Mouse (Mus musculus): Measurements from ENCODE around the gene Tas2r108.
A peak's percentile ranks its signal among the peaks of the same experiment; 100 is the strongest.

Tas2r108 gene

GRCm38 (mm10) chr6:40493229-40493628, at the start of gene Tas2r108:
Gene Tas2r108 (plus strand): TSS chr6:40493529.
- no peak for DNase-seq (ENCODE audit: low spot score in 2 of 2)

- no peak for DNase-seq (ENCODE audit: low spot score in 2 of 2)
Observed at GRCm38 (mm10) chr6:40448626-40449025, 44.7 kb upstream of the Tas2r108 start.

- DNase-seq (ENCODE audit: low spot score in 2 of 2), result no peak
Observed at GRCm38 (mm10) chr6:40454436-40455041, 38.8 kb upstream of the Tas2r108 start.

- DNase-seq (ENCODE audit: low spot score in 2 of 2), result no peak
Observed at GRCm38 (mm10) chr6:40465710-40466109, 27.6 kb upstream of the Tas2r108 start.

GRCm38 (mm10) chr6:40470916-40471719, 22.2 kb upstream of the Tas2r108 start, which contains the start of gene Ssbp1:
Gene Ssbp1 (plus strand): TSS chr6:40471352.
- DNase-seq (ENCODE audit: low spot score in 2 of 2), result peak; percentile 92 to 93

- no peak for DNase-seq (ENCODE audit: low spot score in 2 of 2)
Observed at GRCm38 (mm10) chr6:40471720-40472010, 21.7 kb upstream of the Tas2r108 start.

- DNase-seq (ENCODE audit: low spot score in 2 of 2), result no peak
Observed at GRCm38 (mm10) chr6:40476132-40476531, 17.2 kb upstream of the Tas2r108 start.

GRCm38 (mm10) chr6:40479705-40480104, 13.6 kb upstream of the Tas2r108 start:
- DNase-seq (ENCODE audit: low spot score in 2 of 2), result no peak

- no peak for DNase-seq (ENCODE audit: low spot score in 2 of 2)
Observed at GRCm38 (mm10) chr6:40482318-40482717, 11.0 kb upstream of the Tas2r108 start.

- no peak for DNase-seq (ENCODE audit: low spot score in 2 of 2)
Observed at GRCm38 (mm10) chr6:40490933-40491332, 2.4 kb upstream of the Tas2r108 start, which contains the start of gene Tas2r137. Gene Tas2r137 (plus strand): TSS chr6:40491233.

- DNase-seq (ENCODE audit: low spot score in 2 of 2), result no peak
Observed at GRCm38 (mm10) chr6:40519408-40519807, 26.1 kb downstream of the Tas2r108 start, which contains the start of gene Prss37. Gene Prss37 (minus strand): TSS chr6:40519508.
